Mouse (Mus musculus): ENCODE results near the gene Cdk19.

- TF ChIP-seq CTCF (IDR thresholded peaks at IDR 0.05; ENCODE audit: borderline replicate concordance, control insufficient read depth, extremely low read depth, insufficient read depth, low read length, poor library complexity) (no peak), POLR2A (IDR thresholded peaks at IDR 0.05; ENCODE audit: control insufficient read depth, extremely low read depth, insufficient read depth, low read length, poor library complexity) (no peak)
These were observed 19.8 kb downstream of the Cdk19 start for GRCm38 (mm10) chr10:40359131-40359530.

All from thymus, adult 2 months (tissue).